Mouse (Mus musculus): ENCODE measurements around the gene Ctcf.

Gene Ctcf

DNA sequence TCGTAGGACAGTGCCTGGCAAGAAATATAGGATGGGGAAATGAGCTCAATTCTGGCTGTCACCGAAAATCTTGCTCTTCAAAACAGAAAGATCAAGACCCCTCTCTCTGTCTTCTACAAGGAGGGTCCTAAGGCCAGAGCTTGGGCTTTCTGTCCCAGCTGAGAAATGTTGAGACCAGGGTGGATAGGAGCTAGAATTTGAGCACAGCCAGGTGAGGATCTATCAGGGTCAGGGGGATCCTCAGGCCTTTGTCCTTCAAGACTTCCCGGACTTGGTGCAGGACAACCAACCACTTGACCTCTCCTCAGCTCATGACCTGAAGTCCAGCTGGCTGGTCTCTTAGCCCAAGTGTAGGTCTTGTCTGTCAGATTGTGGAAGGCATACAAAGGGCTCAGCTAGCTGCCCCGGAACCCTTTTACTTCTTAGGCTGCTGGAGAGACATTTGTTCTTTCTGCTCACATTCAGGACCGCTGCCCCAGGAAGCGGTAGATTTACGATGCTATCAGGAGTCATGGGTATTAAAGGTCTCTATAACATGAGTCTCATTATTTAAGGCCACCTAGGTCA, 12.6 kb upstream of the Ctcf start:
- CTCF ChIA-PET, result interaction anchor here (0.5 to 3.8 kb wide), 21 partner anchors 9 to 575 kb away, joined by 3 to 32 read pairs (median 4); partner anchors contain the start of genes Ripor1 (in 4 of the 4), Ctcf (in 3 of the 4) and Agrp (in 2 of the 4)
- POLR2A ChIA-PET, result interaction anchor here (0.6 to 12.0 kb wide), 30 partner anchors 9 to 306 kb away, joined by 3 to 229 read pairs (median 5); partner anchors contain the start of genes Ctcf (in 3 of the 4), Agrp (in 2 of the 4), Ripor1 (in 2 of the 4) and Acd (in 1 of the 4)

DNA sequence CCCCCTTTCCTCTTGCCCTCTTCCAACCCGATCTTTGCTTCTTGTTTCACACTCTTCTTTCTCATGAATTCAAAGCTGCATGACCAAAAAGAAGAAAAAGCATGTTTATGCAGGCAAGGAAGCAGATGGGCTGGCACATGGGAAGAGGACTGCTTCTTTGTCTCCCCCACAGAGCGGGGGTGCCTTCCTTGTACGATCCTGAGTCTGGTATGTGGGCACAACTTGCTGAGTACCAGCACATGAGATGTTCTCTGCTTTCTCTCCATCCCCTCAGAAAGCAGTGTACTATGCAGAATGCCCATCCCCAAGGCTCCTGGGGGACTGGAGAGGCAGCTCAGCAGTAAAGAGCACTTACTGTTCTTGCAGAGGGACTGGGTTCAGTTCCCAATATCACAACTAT, 12.0 kb upstream of the Ctcf start:
- CTCF ChIA-PET, result interaction anchor here in 2 of 4 experiments (0.6 to 2.5 kb wide), 6 partner anchors 10 to 633 kb away, joined by 3 to 22 read pairs (median 4); partner anchors contain the start of genes Agrp (in 1 of the 2) and Ctcf (in 1 of the 2)
- POLR2A ChIA-PET, result interaction anchor here in 3 of 4 experiments (0.8 to 12.0 kb wide), 9 partner anchors 10 to 106 kb away, joined by 3 to 229 read pairs (median 4); partner anchors contain the start of genes Ripor1 (in 2 of the 3), Agrp (in 1 of the 3), Ctcf (in 1 of the 3) and Hsd11b2 (in 1 of the 3)

DNA sequence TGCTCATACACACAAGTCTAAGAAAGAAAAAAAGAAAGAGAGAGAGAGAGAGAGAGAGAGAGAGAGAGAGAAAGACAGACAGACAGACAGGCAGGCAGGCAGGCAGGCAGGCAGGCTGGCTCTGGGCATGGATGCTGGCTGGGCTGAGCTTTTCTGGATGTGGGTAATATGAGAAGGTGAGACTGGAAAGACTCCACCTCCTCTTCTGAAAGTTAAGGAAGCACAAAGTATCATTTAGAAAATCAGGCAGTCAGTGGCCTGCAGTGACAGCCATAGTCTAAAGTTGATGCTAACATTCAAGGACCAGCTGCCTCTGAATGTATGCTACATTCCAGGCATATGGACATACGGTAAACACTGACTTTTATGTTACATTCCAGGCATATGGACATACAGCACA, 11.5 kb upstream of the Ctcf start:
- CTCF ChIA-PET, result interaction anchor here in 3 of 4 experiments (0.6 to 1.1 kb wide), 4 partner anchors 9 to 633 kb away, joined by 3 to 13 read pairs (median 3); partner anchors contain the start of gene Ripor1 (in 1 of the 3)
- POLR2A ChIA-PET, result interaction anchor here in 2 of 4 experiments (0.8 to 12.0 kb wide), 6 partner anchors 10 to 60 kb away, joined by 3 to 229 read pairs (median 10); partner anchors contain the start of genes Agrp (in 2 of the 2), Ctcf (in 2 of the 2) and Ripor1 (in 1 of the 2)

DNA sequence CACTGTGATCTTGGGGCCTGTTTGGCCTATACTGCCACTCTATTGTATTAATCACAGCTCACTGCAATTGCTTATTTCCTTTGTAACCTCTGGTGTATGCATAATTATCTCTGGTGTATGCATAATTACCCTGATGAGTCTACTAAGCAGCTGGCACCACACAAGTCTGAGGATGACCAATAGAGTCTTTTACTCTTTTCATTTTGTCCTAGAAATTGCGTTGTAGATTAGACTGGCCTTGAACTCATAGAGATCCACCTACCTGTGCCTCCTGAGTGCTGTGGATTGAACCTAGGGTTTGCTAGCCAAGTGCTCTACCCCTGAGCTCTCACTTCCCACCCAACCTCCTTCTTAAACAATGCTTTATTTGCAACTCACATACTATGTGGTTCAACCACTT, 10.3 kb upstream of the Ctcf start:
- ChIA-PET POLR2A (interaction anchor here in 3 of 4 experiments (0.8 to 12.0 kb wide), 5 partner anchors 8 to 29 kb away, joined by 3 to 229 read pairs (median 9); partner anchors contain the start of genes Agrp (in 2 of the 3) and Ctcf (in 2 of the 3)), CTCF (interaction anchor here in 3 of 4 experiments (0.6 to 1.2 kb wide), 6 partner anchors 9 to 61 kb away, joined by 3 read pairs; partner anchors contain the start of genes Agrp (in 1 of the 3) and Ripor1 (in 1 of the 3))

DNA sequence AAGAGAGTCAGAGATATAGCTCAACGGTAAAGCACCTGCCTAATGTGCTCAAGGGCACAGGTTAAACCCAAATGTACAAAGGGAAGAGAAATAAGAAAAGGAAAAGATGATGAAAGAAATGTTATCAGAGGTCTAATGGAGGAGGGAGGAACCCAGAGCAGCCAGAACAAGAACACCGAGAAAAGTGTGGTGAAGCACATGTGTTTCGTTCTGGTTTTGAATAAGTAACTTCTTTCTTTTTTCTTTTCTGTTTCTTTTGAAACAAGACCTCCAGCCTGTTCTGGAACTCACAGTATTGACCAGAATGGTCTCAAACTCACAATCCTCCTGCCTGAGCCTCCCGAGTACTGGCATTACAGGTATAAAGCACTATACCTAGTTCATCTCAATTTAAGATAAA, 7.0 kb upstream of the Ctcf start:
- CTCF ChIA-PET, result interaction anchor here in 1 of 4 experiments (0.5 kb wide), 1 partner anchor 31 kb away, joined by 3 read pairs; no protein-coding TSS in a partner anchor
- POLR2A ChIA-PET, result interaction anchor here in 2 of 4 experiments (0.6 to 12.0 kb wide), 3 partner anchors 8 to 20 kb away, joined by 3 to 229 read pairs (median 3); partner anchors contain the start of genes Agrp (in 1 of the 2) and Ctcf (in 1 of the 2)

DNA sequence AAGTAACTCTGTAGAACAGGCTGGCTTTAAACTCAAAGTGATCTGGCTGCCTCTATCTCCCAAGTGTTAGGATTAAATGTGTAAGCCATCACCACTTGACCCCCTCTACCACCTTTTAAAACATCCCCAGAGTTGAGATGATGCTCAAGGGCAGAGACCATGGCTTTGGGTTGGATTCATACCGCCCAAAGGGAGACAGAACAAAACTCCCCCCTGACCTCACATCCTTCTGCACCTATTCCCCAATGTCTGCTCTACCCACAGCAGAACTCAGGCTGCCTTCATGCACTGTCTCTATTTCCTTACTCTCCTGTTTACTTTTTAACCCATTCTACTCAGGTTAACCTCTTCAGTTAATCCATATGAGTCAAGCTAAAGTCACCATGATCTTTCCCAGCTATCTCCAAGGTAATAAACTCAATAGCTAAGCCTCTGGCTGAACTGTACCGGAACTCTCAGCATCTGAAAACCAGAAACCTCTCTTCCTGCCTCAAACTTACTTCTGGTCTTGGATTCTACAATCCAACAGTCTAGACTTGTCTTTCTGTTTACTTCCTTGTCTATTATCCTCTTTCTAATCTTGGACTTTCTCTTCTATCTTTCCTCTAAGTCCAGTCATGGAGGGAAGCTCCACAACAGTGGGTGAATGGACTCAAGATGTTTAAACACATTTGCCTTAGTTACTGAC, 1.5 kb upstream of the Ctcf start:
- ChIA-PET POLR2A (interaction anchor here (0.6 to 13.7 kb wide), 35 partner anchors 8 to 331 kb away, joined by 3 to 236 read pairs (median 5); partner anchors contain the start of genes Carmil2 (in 2 of the 4), Ripor1 (in 2 of the 4), Atp6v0d1 (in 1 of the 4) and Nutf2 (in 1 of the 4)), CTCF (interaction anchor here (0.5 to 3.7 kb wide), 13 partner anchors 8 to 136 kb away, joined by 3 to 22 read pairs (median 4); no protein-coding TSS in a partner anchor)

DNA sequence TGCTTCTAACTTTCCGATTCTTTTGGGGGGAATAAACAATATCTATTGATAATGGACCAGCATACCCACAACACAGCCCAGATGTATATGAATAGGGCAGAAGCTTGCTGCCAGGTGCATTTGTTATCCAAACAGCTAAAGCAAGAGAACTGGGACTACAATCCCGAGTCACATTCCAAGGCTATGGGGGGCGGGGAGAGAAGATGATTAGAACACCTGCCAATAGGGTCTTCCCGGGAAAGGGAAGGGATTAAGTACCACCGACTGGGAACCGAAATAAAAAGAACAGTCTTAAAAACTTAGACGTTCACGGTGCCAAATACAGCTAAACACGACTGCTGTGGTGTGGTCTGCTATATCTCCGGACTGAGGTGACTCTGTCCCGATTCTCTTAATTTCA, 887 bp upstream of the Ctcf start:
- CTCF ChIA-PET, result interaction anchor here in 3 of 4 experiments (0.6 to 3.7 kb wide), 13 partner anchors 9 to 58 kb away, joined by 3 to 22 read pairs (median 4); no protein-coding TSS in a partner anchor

DNA sequence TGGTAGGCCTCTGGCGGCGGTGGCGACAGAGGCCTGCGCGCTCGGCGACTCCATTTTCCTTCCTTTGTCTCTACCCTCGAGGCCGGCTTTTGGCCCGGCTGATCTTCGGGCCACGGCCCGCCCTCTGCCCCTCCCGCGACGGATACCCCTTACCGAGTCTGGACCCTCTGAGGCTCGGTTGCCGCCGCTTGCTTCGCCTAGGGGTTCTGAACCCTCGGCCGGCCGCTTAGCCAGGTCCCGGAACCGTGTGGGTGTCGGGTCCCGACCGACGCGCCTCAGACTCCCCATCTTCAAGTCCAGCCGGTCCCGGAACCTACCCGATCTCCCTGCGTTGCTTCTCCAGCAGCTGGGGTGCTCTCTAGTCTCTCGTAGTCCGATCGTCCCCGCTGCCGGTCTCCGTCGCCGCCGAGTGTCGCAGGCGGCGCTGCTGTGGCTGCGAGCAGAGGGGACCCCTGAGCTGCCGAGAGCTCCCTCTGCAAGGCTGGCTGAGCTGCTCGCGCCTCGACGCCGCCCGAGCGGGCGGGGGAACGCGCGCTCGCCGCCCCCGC, 669 bp downstream of the Ctcf start, which contains the start of gene Agrp:
Gene Agrp, minus strand, starts transcription at position 431 of the 548 bp plus-strand sequence.
- POLR2A ChIA-PET, result interaction anchor here (0.5 to 13.7 kb wide), 47 partner anchors 11 to 1881 kb away, joined by 3 to 236 read pairs (median 4); partner anchors contain the start of genes Carmil2 (in 3 of the 4), Ripor1 (in 3 of the 4), Acd (in 2 of the 4) and Pard6a (in 2 of the 4)
- CTCF ChIA-PET, result interaction anchor here in 3 of 4 experiments (0.6 to 3.7 kb wide), 18 partner anchors 11 to 1576 kb away, joined by 3 to 22 read pairs (median 4); partner anchors contain the start of genes Nutf2 (in 1 of the 3) and Ripor1 (in 1 of the 3)

More for the DNA sequence above, 887 bp upstream of the Ctcf start:
- POLR2A ChIA-PET, result interaction anchor here (0.5 to 13.7 kb wide), 49 partner anchors 8 to 1156 kb away, joined by 3 to 236 read pairs (median 4); partner anchors contain the start of genes Atp6v0d1 (in 2 of the 4), Carmil2 (in 2 of the 4), Nutf2 (in 2 of the 4) and Ripor1 (in 2 of the 4)

DNA sequence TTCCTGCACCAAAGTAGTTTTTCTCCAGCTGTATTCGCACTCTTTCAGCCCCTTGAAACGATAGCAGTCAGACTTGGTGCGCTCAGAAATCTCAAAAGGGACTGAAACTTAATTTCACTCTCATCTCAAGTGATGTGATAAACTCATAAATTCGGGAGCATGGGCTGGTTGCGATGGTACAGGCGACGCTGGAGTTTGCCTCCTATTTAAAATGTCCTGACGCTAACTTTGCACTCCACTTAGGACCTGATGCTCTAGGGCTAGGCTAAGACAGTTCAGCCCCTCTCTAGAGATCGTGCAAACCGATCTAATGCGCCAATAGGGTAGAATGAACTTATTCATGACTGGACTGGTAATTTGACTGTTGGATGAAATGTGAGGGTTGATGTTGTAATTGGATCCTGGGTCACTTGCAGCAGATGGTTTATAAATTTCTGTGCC, 1.3 kb downstream of the Ctcf start:
- POLR2A ChIA-PET, result interaction anchor here (0.5 to 13.7 kb wide), 32 partner anchors 11 to 1881 kb away, joined by 3 to 236 read pairs (median 4); partner anchors contain the start of genes Ripor1 (in 3 of the 4), Acd (in 2 of the 4), Carmil2 (in 2 of the 4) and Pard6a (in 2 of the 4)
- CTCF ChIA-PET, result interaction anchor here in 3 of 4 experiments (0.6 to 3.7 kb wide), 15 partner anchors 10 to 223 kb away, joined by 3 to 22 read pairs (median 6); partner anchors contain the start of genes Nutf2 (in 1 of the 3) and Ripor1 (in 1 of the 3)

DNA sequence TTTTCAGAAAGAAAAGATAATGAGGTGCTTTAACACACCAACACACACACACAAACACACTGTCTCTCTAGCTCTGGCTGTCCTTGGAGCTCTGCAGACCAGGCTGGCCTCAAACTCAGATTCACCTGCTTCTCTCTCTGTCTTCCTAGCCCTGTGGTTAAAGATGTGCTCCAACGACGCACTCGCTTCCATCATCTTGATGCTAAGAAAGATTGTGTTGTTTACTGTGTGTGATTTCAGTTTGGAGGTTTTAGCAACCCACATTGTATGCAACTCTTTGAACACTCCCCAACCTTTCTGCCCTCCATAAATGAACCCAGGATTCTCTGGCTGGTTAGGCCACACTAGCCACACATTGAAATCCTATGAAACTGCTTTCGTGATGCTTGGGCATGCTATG, 2.1 kb downstream of the Ctcf start:
- POLR2A ChIA-PET, result interaction anchor here (0.6 to 13.7 kb wide), 16 partner anchors 11 to 1474 kb away, joined by 3 to 236 read pairs (median 6); partner anchors contain the start of genes Acd (in 2 of the 4), Pard6a (in 2 of the 4), Ranbp10 (in 1 of the 4) and Ripor1 (in 1 of the 4)
- CTCF ChIA-PET, result interaction anchor here in 3 of 4 experiments (0.6 to 3.7 kb wide), 6 partner anchors 11 to 1563 kb away, joined by 3 to 11 read pairs (median 5); no protein-coding TSS in a partner anchor

DNA sequence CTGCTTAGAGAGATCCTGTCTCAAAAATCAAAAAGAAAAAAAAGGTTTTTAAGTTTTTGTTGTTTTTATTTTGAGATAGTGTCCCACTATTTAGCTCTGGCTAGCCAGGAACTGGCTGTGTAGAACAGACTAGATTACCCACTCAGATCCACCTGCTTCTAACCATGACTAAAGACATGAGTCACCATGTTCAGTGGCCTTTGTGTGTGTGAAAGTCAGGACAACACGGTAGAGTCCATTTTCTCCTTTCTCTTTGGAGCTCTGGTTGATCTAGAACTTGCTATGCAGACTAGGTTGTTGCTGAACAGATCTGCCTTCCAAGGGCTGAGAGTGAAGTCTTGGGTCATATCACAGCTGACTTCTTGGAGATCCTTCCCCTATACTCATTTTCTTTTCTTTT, 3.5 kb downstream of the Ctcf start:
- POLR2A ChIA-PET, result interaction anchor here (0.5 to 13.7 kb wide), 14 partner anchors 9 to 477 kb away, joined by 3 to 236 read pairs (median 4); partner anchors contain the start of genes Ranbp10 (in 1 of the 4), Tppp3 (in 1 of the 4) and Tsnaxip1 (in 1 of the 4)

DNA sequence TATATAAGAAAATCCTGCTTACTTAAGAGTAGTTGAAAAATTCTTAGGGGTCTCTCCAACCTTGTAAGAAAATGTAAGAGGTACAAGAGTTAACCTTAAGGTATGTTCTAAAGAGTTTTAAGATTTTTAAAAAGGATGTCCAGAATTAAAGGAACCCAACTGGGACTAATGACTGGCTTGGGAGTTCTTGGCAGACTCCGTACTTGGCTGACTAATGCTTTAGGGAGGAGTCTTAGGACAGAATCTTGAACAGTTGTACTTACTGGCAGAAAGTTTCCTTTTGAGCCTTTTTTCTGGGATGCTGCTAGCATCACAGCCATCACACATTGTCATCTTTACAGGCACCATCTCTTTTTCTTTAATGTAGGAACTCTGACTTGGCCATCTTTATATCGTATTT, 4.1 kb downstream of the Ctcf start:
- ChIA-PET POLR2A (interaction anchor here (0.6 to 13.7 kb wide), 7 partner anchors 9 to 478 kb away, joined by 3 to 236 read pairs (median 4); no protein-coding TSS in a partner anchor), CTCF (interaction anchor here in 1 of 4 experiments (1.4 kb wide), 1 partner anchor 20 kb away, joined by 4 read pairs; no protein-coding TSS in a partner anchor)

More for the DNA sequence above, 3.5 kb downstream of the Ctcf start:
- CTCF ChIA-PET, result interaction anchor here in 2 of 4 experiments (0.7 to 2.0 kb wide), 4 partner anchors 9 to 43 kb away, joined by 3 to 5 read pairs (median 4); no protein-coding TSS in a partner anchor

DNA sequence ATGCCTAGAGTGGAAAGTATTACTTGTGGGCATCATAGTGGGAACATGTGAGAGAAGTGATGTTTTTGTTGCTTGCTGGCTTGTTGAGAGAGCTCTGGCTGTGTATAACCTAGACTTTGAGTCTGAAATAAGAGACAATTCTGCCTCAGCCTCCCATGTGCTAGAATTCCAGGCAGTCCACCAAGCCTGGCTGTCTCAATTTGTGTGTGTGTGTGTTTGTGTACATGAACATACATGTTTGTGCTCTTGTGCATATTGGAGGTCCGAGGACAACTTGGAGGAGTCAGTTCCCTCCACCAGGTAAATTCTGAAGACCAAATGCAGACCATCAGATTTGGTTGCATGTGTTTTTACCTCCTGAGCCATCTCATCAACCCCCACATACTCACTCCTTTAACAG, 8.8 kb downstream of the Ctcf start:
- ChIA-PET CTCF (no interaction called here), POLR2A (interaction anchor here in 2 of 4 experiments (1.5 to 19.4 kb wide), 3 partner anchors 6 to 10 kb away, joined by 3 to 236 read pairs (median 236); partner anchors contain the start of genes Agrp (in 1 of the 2) and Ctcf (in 1 of the 2))

DNA sequence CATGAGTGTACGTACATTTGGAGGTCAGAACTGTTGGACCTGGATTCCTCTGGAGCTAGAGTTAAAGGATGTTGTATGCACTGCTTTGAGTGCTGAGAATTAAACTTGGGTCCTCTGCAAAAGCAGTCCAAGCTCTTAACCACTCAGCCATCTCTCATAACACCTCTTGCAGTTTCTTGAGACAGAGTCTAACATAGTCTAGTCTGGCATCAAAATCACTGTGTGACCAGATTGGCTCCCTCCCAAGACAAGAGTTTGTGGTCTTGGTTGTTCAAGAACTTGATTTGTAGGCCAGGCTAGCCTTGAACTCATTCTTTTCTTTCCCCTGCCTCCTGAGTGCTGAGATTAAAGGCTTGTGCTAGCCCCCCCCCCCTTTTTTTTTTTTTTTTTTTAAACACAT, 12.6 kb downstream of the Ctcf start:
- CTCF ChIA-PET, result interaction anchor here (0.5 to 3.1 kb wide), 10 partner anchors 10 to 1398 kb away, joined by 3 to 11 read pairs (median 4); partner anchors contain the start of genes Agrp (in 1 of the 4), Ctcf (in 1 of the 4) and Ripor1 (in 1 of the 4)
- POLR2A ChIA-PET, result interaction anchor here (0.6 to 19.4 kb wide), 20 partner anchors 9 to 1886 kb away, joined by 3 to 236 read pairs (median 5); partner anchors contain the start of genes Agrp (in 3 of the 4), Ctcf (in 3 of the 4), Atp6v0d1 (in 1 of the 4) and Ranbp10 (in 1 of the 4)

DNA sequence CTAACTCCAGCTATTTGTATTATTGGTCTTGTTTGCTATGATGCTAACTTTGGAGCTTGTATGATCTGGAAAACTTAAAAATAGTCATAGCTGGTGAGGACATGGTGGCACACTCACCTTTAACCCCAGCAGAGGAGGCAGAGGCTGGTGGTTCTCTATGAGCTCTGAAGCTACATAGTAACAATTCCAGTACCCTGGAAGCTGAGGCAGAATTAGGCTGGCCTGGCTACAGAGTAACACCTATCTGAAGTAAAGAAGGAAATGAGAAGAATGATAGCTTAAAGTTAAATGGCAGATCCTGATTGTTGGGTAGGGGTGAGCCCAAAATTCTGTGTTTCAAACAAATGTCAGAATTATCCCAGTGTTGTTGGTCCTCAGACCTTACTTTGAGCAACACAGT, 21.3 kb downstream of the Ctcf start:
- POLR2A ChIA-PET, result interaction anchor here in 3 of 4 experiments (0.7 to 19.4 kb wide), 8 partner anchors 8 to 1375 kb away, joined by 3 to 236 read pairs (median 4); partner anchors contain the start of genes Agrp (in 1 of the 3) and Ctcf (in 1 of the 3)
- CTCF ChIA-PET, result interaction anchor here in 3 of 4 experiments (0.5 to 1.6 kb wide), 5 partner anchors 20 to 642 kb away, joined by 3 to 6 read pairs (median 3); partner anchors contain the start of genes Agrp (in 1 of the 3) and Ctcf (in 1 of the 3)

Measured in embryonic stem cell, embryonic (primary cell).